8 mouse cellular contexts compared by ENCODE assay signal in the genomic region with DNA sequence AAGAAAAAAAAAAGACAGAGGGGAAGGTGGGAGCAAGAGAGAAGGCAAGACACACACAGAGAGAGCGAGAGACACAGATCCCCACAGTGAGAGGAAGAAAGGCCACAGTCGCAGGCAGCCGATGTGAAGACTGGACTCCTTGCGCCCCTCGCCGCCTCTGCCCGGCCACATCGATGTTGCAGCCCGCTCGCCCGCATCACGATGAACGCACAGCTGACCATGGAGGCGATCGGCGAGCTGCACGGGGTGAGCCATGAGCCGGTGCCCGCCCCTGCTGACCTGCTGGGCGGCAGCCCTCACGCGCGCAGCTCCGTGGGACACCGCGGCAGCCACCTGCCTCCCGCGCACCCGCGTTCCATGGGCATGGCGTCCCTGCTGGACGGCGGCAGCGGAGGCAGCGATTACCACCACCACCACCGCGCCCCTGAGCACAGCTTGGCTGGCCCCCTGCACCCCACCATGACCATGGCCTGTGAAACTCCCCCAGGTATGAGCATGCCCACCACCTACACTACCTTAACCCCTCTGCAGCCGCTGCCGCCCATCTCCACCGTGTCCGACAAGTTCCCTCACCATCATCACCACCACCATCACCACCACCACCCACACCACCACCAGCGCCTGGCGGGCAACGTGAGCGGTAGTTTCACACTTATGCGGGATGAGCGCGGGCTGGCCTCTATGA. TPM values are rescaled to one million over a fixed set of nuclear protein-coding genes. Genes with fewer than 3 reads are reported as not detected.
DNase-seq lines count a peak whose midpoint lies in the region; ATAC-seq lines count a peak whose summit lies in the region.

No protein-coding gene starts in this region.

- H3K36me3 ChIP-seq in limb, embryonic 15.5 days: no peaks in the 10 kb centered on the region
- H3K36me3 ChIP-seq in stomach, embryonic 16.5 days (ENCODE audit: control insufficient read depth, insufficient read depth, low read length): no peaks in the 10 kb centered on the region

- H3K9ac ChIP-seq in limb, embryonic 15.5 days: peak overlapping the region; percentile 20; the same call in 1 of the 2 replicates
- peak overlapping the region; percentile 70 for H3K9ac ChIP-seq in stomach, embryonic 16.5 days (ENCODE audit: low read length)

- H3K4me1 ChIP-seq in limb, embryonic 15.5 days: peaks cover 26% of the 10 kb centered on the region
- peaks cover 8% of the 10 kb centered on the region; the same call in 1 of the 2 replicates for H3K4me1 ChIP-seq in stomach, embryonic 16.5 days (ENCODE audit: control insufficient read depth, insufficient read depth, low read length)

- H3K27ac ChIP-seq in limb, embryonic 15.5 days: no peak overlapping the region
- no peak overlapping the region for H3K27ac ChIP-seq in stomach, embryonic 16.5 days (ENCODE audit: low read length)

- peaks cover 100% of the 10 kb centered on the region for H3K27me3 ChIP-seq in limb, embryonic 15.5 days
- peaks cover 98% of the 10 kb centered on the region for H3K27me3 ChIP-seq in stomach, embryonic 16.5 days (ENCODE audit: control insufficient read depth, insufficient read depth, low read length)

- WGBS in limb, embryonic 15.5 days: 1% methylated on average over 43 of the region's 48 CpGs
- WGBS in stomach, embryonic 16.5 days: under 1% methylated on average over 48 of the region's 48 CpGs

- peak; percentile 30 to 42 for DNase-seq in cerebellum, postnatal 10 days
- DNase-seq in cerebellum, adult 11 months: no peak
- peak; percentile 57 for DNase-seq in retina, postnatal 1 day
- DNase-seq in retina, embryonic 14.5 days (ENCODE audit: low spot score): no peak
- no peak for DNase-seq in thymus, postnatal 25 days
- DNase-seq in urinary bladder, postnatal 36 days (ENCODE audit: low spot score in 2 of 2): no peak

- ATAC-seq in limb, embryonic 15.5 days (ENCODE audit: insufficient number of reproducible peaks, low FRiP score, low TSS enrichment, low read depth): no peak
- no peak for ATAC-seq in stomach, embryonic 16.5 days (ENCODE audit: insufficient read depth, low FRiP score)

- H3K4me2 ChIP-seq in limb, embryonic 15.5 days: peak overlapping the region; percentile 93
- peak overlapping the region; percentile 98 for H3K4me2 ChIP-seq in stomach, embryonic 16.5 days (ENCODE audit: low read depth, low read length)

- H3K4me3 ChIP-seq in limb, embryonic 15.5 days: peak overlapping the region; percentile 49
- H3K4me3 ChIP-seq in stomach, embryonic 16.5 days (replicated peaks; ENCODE audit: low read length): peak overlapping the region; percentile 59

- no peaks in the 10 kb centered on the region for H3K9me3 ChIP-seq in limb, embryonic 15.5 days
- H3K9me3 ChIP-seq in stomach, embryonic 16.5 days (replicated peaks; ENCODE audit: control insufficient read depth, low read length): no peaks in the 10 kb centered on the region

RNA-seq across cellular contexts. Expression of a gene that starts 0.5 kb away (rescaled TPM):
- polyA plus RNA-seq in limb, embryonic 15.5 days (2015; fragmentation: Nextera tagmentation; extraction: Ambion mirVana): 0.04 TPM in 1 of 2 replicates, not detected in the other
- 1.5 and 2.0 TPM in 2 replicates for polyA plus RNA-seq in stomach, embryonic 16.5 days (2015; fragmentation: Nextera tagmentation; extraction: Ambion mirVana)

Comparison
In these comparisons a context has a peak if more than half of its experiments do, and no peak if none do; other contexts are left out.
1. DNase-seq: peak in cerebellum, postnatal 10 days (2 of 2) and retina, postnatal 1 day (single experiment); none in cerebellum, adult 11 months (single experiment), retina, embryonic 14.5 days (single experiment), thymus, postnatal 25 days (single experiment) and urinary bladder, postnatal 36 days (0 of 2).